Mouse (Mus musculus): ENCODE measurements around the gene Pla2g2e.
A peak's percentile ranks its signal among the peaks of the same experiment; 100 is the strongest.
"Not testable (repeated sequence)": the region's sequence is repeated elsewhere in the genome, so short reads cannot be mapped to it uniquely, and the experiment has no call there.

Gene Pla2g2e

GRCm38 (mm10) chr4:138877731-138878130 lies at the start of gene Pla2g2e:
Gene Pla2g2e, plus strand, starts transcription at chr4:138877942.
- no peak for DNase-seq (ENCODE audit: low spot score in 2 of 2)

GRCm38 (mm10) chr4:138839806-138840205 lies 37.9 kb upstream of the Pla2g2e start:
- DNase-seq (ENCODE audit: low spot score in 2 of 2), result no peak

DNA sequence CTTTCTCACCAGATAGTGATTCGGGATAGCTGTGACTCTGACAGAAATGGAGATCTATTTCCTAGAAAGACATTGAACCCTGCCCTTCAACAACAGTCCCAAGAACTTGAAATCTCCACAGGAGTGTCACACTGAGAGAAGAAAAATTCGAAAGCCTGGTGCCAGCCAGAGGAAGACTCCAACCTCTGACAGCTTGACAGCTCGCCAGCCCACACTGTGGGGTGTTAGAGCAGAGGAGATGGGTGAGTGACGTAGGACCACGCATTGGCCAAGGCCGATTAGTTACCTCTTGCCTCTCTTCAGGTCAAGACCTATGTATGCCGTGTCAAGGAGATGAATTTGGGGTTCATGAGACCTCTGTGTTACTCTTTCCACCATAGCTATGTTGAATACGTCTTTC lies 37.0 kb upstream of the Pla2g2e start:
- DNase-seq (ENCODE audit: low spot score in 2 of 2), result no peak

DNA sequence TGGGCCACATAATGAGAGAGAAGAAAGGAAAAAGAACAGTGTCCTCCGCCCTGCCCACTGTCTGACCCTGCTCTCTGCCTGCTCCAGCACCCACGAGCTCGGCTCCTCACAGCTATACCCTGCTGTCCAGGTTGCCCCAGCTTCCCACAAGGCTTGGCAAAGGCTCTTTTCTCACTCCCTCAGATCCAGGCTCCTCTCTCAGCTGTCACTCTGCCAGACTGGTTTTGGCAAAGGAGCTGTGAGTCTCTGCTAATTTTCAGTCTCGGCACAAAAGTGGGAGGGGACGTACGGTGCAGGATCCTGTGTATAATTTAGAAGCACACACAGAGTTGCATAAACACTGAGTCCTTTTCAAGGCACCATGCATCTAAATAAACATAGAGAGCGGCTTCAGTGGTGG lies 36.4 kb upstream of the Pla2g2e start:
- peak; percentile 52 to 64 for DNase-seq (ENCODE audit: low spot score in 2 of 2)

- peak; percentile 74 to 80 for DNase-seq (ENCODE audit: low spot score in 2 of 2)
These were observed 26.3 kb upstream of the Pla2g2e start for GRCm38 (mm10) chr4:138851463-138851862.

GRCm38 (mm10) chr4:138852961-138853360 lies 24.8 kb upstream of the Pla2g2e start:
- DNase-seq (ENCODE audit: low spot score in 2 of 2), result no peak

- DNase-seq (ENCODE audit: low spot score in 2 of 2), result no peak
These were observed 22.6 kb upstream of the Pla2g2e start for GRCm38 (mm10) chr4:138855092-138855632.

DNA sequence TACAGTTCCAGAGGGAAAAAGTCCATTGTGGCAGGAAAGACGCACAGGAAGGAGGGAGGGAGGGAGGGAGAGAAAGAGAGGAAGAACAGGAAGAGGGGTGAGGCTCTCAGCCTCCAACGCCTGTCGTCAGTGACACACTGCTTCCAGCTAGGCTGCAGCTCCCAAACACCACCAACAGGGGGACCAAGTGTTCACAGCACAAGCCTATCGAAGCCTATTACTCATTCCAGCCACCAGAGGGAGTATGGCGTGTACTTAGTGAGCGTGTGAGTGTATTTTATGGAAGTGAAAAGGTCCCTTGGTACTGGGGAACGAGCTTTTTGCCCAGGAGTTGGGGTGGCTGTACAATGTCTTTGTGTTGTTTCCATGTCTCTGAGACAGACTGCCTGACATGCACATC lies 21.3 kb upstream of the Pla2g2e start:
- DNase-seq (ENCODE audit: low spot score in 2 of 2), result peak; percentile 41 to 57

GRCm38 (mm10) chr4:138857576-138857975 lies 20.2 kb upstream of the Pla2g2e start:
- no peak for DNase-seq (ENCODE audit: low spot score in 2 of 2)

- DNase-seq (ENCODE audit: low spot score in 2 of 2), result no peak
These were observed 19.3 kb upstream of the Pla2g2e start for GRCm38 (mm10) chr4:138858446-138858845.

DNA sequence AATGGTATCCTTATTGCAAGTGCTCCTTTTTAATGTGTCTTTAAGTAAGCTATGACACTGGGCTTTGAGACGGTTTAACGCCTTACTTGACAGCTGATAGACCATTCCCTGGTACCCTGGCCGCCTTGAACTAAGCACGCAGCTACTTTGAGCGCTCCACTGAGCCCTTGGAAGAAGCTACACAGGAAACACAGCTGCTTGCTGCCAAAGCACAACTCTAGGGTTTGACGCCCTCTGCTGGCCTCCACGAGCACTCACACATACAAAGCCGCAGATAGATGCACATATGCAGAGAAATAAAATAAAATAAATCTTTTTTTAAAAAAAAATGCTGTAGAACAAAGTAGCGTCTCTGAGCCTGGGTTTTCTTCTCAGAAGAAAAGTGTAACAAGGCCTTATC lies 18.5 kb upstream of the Pla2g2e start:
- no peak for DNase-seq (ENCODE audit: low spot score in 2 of 2)

- DNase-seq (ENCODE audit: low spot score in 2 of 2), result peak; percentile 61 to 63
These were observed 18.0 kb upstream of the Pla2g2e start for GRCm38 (mm10) chr4:138859728-138860127.

DNA sequence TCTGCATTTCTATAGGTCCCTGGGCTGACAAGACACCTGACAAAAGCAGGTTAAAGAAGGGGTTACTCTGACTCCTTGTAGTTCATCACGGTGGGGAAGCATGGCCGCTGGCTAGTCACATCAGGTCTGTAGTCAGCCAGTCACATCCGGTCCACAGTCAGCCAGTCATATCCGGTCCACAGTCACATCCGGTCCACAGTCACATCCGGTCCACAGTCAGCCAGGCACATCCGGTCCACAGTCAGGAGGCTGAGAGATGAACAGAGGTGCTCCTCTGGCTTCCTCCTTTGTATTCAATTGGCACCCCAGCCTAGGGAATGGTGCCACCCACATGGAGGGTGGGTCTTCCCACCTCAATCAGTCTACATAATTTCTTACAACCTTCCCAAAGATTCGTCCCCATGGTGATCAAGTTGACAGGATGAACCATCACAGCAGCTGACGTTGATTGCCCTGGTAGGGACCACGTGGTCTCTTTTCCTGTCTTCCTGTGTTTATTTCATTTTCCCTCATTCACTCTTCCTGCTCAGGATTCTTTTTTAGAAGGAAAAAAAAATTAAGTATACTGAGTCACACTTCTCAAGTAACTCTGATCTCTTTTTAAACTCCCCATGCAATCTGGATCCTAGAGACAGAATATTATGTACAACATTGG lies 14.3 kb upstream of the Pla2g2e start, which contains the start of gene Pla2g5:
Gene Pla2g5 (minus strand): TSS at position 139 of the 655 bp plus-strand sequence.
- DNase-seq (ENCODE audit: low spot score in 2 of 2), result no peak

DNA sequence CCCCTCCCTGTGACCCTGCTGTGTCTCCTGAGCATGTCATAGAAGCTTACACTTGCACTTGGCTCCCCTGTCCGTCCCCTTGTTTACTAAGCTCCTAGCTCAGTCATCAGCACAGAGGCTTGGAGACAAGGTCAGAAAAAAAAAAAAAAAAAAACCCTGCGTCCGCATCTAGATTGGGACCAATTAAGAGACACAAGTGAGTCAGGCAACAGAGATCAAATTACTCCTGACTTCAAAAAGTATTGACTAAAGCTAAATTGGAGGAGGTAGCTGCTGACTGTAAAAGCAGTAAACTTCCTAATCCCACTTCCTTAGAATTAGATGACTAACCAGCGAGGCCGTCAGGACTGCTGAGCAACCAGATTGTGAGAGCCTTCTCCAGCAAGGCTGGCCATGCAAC lies 12.7 kb upstream of the Pla2g2e start:
- no peak for DNase-seq (ENCODE audit: low spot score in 2 of 2)

GRCm38 (mm10) chr4:138865991-138866390 lies 11.8 kb upstream of the Pla2g2e start:
- DNase-seq (ENCODE audit: low spot score in 2 of 2), result no peak

GRCm38 (mm10) chr4:138866413-138866812 lies 11.3 kb upstream of the Pla2g2e start:
- peak; percentile 60 to 73 for DNase-seq (ENCODE audit: low spot score in 2 of 2)

- no peak for DNase-seq (ENCODE audit: low spot score in 2 of 2)
These were observed 9.1 kb upstream of the Pla2g2e start for GRCm38 (mm10) chr4:138868666-138869065.

DNA sequence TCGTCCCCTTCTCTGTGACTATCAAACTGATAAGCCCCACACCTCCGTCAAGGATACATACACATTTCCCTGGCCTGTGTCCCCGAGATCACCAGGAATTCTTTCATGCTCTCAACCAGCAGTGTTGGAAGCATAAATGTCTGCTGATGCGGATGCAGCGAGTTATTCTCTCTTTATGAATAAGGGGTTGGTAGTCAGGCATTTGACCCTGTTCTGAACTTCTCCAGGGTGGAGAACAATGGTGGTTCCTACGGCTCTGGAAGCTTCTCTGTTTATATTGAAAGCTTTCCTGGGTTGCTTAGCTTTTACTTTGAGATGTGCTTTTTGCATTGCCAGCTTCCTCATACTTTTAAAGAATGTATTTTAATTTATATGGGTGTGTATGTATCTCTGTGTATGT lies 3.9 kb upstream of the Pla2g2e start, which contains the start of gene Gm13030:
Gene Gm13030 (minus strand): TSS at position 101 of the 400 bp plus-strand sequence.
- no peak for DNase-seq (ENCODE audit: low spot score in 2 of 2)

DNA sequence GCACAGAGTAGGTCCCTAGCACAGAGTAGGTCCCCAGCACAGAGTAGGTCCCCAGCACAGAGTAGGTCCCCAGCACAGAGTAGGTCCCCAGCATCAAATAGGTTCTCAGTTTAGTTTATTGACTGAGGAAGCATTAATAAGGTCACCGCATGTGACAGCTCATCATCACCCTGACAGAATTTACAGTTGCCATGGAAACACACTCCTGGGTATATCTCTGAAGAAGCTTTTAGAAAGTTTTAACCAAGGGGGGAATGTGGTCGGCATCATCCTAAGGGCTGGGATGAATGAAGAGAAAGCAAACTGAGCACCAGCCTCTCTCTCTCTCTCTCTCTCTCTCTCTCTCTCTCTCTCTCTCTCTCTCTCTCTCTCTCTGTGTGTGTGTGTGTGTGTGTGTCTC lies 2.5 kb upstream of the Pla2g2e start:
- DNase-seq (ENCODE audit: low spot score in 2 of 2), result not testable (repeated sequence)

DNA sequence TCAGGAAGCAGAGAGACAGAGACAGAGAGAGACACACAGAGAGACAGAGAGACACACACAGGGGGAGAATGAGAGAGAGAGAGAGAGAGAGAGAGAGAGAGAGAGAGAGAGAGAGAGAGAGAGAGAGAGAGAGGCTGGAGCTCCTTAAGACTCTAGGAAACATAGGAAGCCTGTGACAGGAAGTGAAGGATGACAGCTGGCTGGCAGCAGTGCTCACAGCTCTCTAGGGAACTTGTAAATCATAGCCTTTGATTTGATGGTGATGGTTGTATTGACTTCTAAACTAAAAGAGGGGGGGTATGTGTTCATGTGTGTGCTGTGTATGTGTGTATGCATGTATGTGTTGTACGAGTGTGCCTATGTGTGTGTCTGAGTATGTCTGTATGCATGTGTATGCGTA lies 1.8 kb upstream of the Pla2g2e start:
- no peak for DNase-seq (ENCODE audit: low spot score in 2 of 2)

GRCm38 (mm10) chr4:138878783-138879182 lies 1.0 kb downstream of the Pla2g2e start:
- no peak for DNase-seq (ENCODE audit: low spot score in 2 of 2)

DNA sequence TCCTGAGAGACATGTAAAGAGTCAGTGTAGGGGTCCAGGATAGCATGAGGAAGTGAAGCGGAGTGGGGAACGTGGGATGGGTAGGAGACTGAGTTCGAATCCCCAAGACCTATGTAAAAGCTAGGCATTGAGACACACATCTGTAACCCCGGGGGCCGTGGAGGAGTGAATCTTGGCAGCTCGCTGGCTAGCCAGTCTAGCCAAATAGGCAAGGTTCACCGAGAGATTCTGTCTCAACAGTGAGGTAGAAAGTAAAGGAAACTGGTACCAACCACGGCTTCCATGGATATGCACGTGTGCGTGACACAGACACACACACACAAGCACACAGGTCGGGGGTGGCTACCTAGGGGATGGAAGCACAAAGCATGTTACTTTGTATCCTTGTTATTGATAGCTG lies 2.1 kb downstream of the Pla2g2e start:
- no peak for DNase-seq (ENCODE audit: low spot score in 2 of 2)

- DNase-seq (ENCODE audit: low spot score in 2 of 2), result no peak
These were observed 3.3 kb downstream of the Pla2g2e start for GRCm38 (mm10) chr4:138880811-138881584.
